Mouse (Mus musculus): ENCODE measurements at regions not wholly inside any gene's neighbourhood (a gene's known extent, or its start where the extent isn't known, plus 50 kb on each side); places are given as distances from the start of the nearest gene placed in this dataset.
A peak's percentile ranks its signal among the peaks of the same experiment; 100 is the strongest.

- DNase-seq (ENCODE audit: low spot score in 2 of 2) = peak in 1 of 2 experiments; percentile 0
Measured at GRCm38 (mm10) chrX:6261469-6261868, 59.1 kb downstream of the Bmp15 start.

DNA sequence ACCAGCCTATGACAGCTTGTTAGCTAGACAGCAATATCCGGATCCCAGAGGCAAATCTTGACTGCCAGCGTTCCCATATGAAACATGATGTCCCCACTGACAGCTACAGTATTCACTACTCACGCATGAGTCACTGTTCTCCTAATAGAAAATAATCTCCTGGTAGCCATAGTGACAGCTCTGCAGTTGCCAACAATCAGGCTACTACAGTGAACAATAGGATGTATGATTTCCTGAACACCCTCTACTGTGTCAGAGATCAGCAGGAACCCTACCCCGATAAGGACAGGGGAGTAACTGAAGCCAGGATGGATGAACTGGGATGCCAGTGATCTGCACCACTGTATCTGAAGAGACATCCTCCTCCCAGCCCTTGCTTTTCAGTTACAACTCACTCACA lies 62.0 kb downstream of the Bmp15 start:
- DNase-seq (ENCODE audit: low spot score in 2 of 2) = no peak

- no peak for DNase-seq (ENCODE audit: low spot score in 2 of 2)
Measured at GRCm38 (mm10) chrX:6254058-6254457, 66.5 kb downstream of the Bmp15 start.

- DNase-seq (ENCODE audit: low spot score in 2 of 2) = no peak
Measured at GRCm38 (mm10) chrX:6252873-6253272, 67.6 kb downstream of the Bmp15 start.
